Mouse (Mus musculus) spleen, embryonic (tissue): ENCODE results near the gene Ttbk2.

Source experiments
- CTCF ChIA-PET: fragments of 350-600 bp; sonication (Branson Sonifier 250); formaldehyde crosslinking; loops from one replicate; lab custom pipeline; 2022; lab: Charles Lee

Ttbk2 gene

DNA sequence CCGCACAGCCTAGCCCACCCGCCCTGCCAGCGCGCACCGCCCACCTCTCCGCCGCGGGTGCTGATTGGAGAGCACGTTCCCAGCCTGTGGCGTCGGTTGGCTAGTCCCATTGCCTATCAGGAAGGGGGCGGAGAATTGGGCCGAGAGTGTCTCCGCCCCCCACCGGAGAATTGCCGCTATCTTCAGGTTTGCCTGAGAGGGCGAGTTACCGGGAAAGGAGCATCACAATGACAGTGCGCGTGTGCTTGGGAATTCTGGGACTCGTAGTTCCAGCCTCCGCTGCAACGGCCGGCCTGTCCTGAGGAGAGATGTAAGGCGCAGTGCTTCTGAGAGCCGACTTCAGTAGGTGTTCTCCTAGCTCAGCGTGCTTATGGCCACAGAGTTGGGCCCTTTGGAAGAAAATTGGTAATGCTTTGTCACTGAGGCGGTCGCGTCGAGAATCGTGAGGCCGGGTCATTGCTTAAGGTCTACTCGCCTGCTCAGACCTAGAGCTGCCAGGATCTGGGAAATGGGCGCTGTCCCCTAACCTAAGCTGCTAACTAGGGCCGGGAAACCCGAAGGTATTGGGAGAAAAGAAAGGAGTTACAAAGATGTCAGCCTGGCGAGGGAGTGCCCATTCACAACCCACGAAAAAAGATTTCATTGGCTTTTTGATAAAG is at the start of gene Ttbk2:
Gene Ttbk2 (minus strand): TSS at position 181 of the 659 bp plus-strand sequence.
- CTCF ChIA-PET: no interaction called here

- CTCF ChIA-PET: no interaction called here
Observed at GRCm38 (mm10) chr2:120896361-120896760, 46.0 kb upstream of the Ttbk2 start.

DNA sequence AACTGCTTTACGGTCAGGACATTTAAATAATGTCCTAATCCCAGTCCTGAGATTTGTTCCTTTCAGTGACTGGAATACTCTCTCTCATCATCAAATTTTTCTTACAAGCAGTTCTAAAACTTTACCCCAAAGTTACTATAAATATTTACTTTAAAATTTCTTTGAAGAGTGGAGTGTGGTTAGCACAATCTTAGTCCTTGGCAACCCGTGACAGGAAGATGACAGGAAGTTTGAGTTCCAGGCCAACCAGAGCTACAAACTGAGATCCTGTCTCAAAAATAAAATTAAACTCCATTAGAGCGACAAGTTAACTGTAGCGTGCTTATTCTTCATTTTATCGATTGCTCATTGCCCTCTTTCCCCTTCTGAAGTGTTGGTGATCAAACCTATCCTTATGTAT is 37.2 kb upstream of the Ttbk2 start:
- CTCF ChIA-PET: no interaction called here

GRCm38 (mm10) chr2:120873192-120873591 is 22.8 kb upstream of the Ttbk2 start:
- CTCF ChIA-PET: interaction anchor here (0.5 to 0.6 kb wide), 2 partner anchors 42 to 1755 kb away, joined by 3 to 5 read pairs; no protein-coding TSS in a partner anchor

GRCm38 (mm10) chr2:120871447-120872336 is 21.3 kb upstream of the Ttbk2 start:
- CTCF ChIA-PET: no interaction called here

GRCm38 (mm10) chr2:120867336-120867735 is 16.9 kb upstream of the Ttbk2 start:
- CTCF ChIA-PET: interaction anchor here (0.6 to 1.0 kb wide), 4 partner anchors 12 to 83 kb away, joined by 3 to 5 read pairs (median 4); no protein-coding TSS in a partner anchor

- CTCF ChIA-PET: interaction anchor here (0.6 to 1.0 kb wide), 5 partner anchors 13 to 82 kb away, joined by 3 to 8 read pairs (median 4); no protein-coding TSS in a partner anchor
Observed at GRCm38 (mm10) chr2:120866561-120866960, 16.2 kb upstream of the Ttbk2 start.

- CTCF ChIA-PET: no interaction called here
Observed at GRCm38 (mm10) chr2:120863389-120863788, 13.0 kb upstream of the Ttbk2 start.

GRCm38 (mm10) chr2:120860699-120861098 is 10.3 kb upstream of the Ttbk2 start:
- CTCF ChIA-PET: no interaction called here

DNA sequence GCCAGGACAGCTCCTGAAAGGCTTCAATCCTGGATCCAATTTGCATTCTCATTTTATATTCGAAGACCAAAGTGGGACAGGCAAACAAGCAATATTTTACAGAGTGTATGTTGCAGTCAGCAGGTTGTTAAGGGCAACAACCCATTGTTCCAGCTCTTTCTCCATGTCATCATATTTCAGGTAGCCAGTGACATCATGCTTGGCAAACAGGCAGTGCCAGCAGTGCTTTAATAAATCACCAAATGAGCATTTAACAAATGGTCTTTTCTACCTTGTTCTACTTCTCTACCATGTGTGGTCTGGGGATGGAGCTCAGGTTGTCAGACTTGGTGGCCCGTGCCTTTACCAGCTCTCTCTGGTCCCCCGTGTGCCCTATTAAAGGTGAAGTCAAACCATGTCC is 7.7 kb upstream of the Ttbk2 start:
- CTCF ChIA-PET: no interaction called here

- CTCF ChIA-PET: no interaction called here
Observed at GRCm38 (mm10) chr2:120853151-120853550, 2.7 kb upstream of the Ttbk2 start.

GRCm38 (mm10) chr2:120852626-120853025 is 2.2 kb upstream of the Ttbk2 start:
- CTCF ChIA-PET: no interaction called here

DNA sequence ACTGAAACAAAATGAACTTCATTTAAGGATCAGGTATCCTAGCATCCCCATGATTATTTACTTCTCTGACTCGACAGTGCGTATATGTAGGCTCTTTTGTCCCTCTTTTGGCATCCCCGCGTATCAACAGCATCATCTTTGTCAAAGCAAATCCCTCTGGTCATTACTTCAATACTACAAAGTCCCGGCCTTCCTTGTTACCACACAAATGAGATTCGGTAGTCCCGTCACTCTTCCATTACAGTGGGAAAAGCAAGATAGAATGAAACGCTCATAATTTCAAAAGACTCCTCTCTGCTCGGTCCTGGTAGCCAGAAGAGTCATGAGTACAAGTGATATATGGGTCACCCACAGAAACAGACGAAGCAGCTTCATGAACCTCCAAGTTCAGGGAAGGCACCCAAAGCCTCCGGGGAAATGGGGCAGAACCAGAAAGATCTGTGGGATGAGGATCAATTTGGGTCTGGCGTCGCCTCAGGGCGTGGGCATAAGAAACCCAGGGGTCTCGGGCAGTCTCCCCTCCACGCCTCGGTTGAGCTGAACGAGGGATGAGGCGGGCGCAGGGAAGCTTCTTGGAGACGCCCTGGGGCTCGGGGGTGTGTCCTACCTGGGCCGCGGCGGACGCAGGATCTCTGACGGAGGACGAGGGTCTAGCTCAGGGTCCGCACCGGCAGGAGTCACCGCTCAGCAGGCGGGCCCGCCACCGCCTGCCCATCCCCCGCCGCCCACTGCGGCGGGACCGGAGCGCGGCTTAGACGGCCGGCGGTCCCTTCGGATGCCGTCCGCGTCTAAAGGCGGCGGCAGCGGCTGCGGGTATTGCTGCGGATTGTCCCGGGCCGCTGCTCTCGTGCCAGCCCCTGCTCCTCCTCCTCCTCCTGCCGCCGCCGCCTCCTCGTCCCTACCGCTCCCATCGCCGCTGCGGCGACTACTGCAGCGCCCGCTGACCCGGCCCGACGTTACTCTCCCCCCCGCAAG is 668 bp downstream of the Ttbk2 start, which contains the start of gene Cdan1:
Gene Cdan1 (minus strand): TSS at position 680 of the 975 bp plus-strand sequence.
- CTCF ChIA-PET: interaction anchor here (0.6 kb wide), 1 partner anchor 205 kb away, joined by 3 read pairs; no protein-coding TSS in a partner anchor

DNA sequence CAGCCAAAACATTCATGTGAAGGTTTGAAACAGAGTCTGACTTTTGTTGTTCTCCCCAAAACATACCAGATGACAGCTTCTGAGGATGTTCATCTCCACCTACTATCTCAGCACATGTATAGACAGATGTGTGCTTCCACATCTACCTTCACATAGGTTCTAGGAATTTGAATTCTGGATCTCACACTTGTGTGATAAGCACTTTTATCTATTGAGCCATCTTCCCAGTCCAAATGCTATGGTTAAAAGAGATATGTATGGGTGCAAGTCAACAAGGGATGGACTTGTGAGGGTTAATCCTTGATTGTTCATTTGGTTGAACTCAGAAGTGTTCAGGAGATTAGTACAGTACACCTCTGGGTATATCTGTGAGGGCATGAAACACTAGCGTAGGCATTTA is 5.1 kb downstream of the Ttbk2 start:
- CTCF ChIA-PET: no interaction called here

- CTCF ChIA-PET: no interaction called here
Observed at GRCm38 (mm10) chr2:120843990-120844389, 6.4 kb downstream of the Ttbk2 start.

DNA sequence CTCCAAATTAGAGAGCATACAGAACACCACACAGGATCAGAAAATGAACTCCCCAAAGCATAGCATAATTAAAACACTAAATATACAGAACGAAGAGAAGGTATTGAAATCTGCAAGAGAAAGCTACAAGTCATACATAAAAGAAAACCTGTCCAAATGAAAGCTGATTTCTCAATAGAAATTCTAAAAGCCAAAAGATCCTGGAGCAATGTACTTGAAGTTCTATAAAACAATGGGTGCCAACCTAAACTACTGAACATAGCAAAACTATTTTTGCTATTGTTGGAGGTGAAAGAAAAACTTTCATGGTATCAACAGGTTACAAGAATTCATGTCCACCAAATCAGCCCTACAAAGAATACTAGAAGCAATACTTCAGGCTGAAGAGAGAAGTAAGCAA is 9.2 kb downstream of the Ttbk2 start:
- CTCF ChIA-PET: no interaction called here

DNA sequence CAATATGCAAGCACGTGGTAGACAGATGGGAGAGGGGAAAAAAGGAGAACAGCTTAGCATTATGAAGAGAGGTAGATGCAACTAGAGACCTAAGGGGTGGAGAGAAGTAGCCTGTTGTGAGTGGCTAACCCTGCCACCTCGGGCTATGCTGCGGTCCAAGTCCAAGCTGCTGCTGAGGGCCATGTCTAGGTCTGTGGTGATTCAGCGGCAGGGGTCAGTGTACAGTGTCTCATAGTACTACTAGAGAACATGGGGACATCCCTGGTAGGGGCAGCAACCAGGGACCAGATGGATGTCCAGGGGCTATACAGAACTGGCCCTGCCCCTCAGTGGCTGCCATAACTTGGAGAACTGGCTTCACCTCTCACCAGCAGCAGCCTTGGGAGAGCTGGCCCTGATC is 15.2 kb downstream of the Ttbk2 start:
- CTCF ChIA-PET: no interaction called here

DNA sequence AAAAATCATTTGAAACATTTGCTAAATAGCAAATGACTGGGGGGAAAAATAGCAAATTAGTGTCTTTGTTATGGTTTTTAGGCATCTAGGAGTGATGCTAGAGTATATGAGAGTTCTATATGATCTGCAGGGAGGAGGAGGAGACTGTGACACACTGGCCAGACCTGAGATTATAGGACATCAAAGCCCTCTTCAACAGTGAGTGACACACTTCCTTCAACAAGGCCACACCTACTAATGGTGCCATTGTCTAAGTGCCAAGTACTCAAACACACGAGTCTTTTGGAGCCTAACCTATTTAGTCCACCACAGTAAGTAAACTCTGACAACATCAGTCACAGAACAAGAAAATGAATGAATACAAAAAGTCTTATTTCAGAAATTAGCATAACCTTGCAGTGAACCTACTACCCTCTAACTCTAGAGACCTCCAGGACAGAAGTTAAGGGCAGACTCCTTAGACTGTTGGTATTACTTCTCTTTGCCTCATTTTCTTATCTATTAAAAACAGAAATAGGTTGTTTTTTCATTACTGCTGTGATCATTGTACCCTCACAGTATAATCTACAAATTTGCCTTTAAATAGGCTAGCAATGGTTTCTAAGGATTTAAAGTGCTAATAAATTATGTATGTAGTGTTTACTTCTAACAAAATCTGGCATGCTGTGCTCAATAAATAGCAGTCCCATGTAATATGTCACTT is 23.3 kb downstream of the Ttbk2 start:
- CTCF ChIA-PET: interaction anchor here (0.5 kb wide), 1 partner anchor 978 kb away, joined by 5 read pairs; no protein-coding TSS in a partner anchor

- CTCF ChIA-PET: no interaction called here
Observed at GRCm38 (mm10) chr2:120770265-120770935, 80.0 kb downstream of the Ttbk2 start.

DNA sequence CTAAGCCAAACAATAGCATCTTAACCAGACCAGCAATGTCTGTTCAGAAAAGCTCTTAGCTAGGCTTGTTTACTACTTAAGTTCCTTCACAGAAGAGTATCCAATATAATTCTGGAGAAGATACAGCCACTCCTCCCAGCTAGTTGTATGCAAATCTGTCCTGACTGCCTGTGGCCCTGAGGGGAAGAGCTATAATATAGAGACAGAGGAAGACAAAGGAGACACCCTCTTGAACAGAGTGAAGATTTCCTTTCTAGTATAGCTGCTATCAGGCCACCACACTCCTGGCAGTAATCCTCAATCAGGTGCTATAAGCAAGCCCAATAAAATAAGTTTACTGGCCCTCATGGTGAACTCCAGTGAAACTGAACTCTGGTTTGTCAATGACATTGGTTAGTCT is 88.5 kb downstream of the Ttbk2 start:
- CTCF ChIA-PET: no interaction called here
